Mouse (Mus musculus): ENCODE results near the gene Tm4sf20.

DNA sequence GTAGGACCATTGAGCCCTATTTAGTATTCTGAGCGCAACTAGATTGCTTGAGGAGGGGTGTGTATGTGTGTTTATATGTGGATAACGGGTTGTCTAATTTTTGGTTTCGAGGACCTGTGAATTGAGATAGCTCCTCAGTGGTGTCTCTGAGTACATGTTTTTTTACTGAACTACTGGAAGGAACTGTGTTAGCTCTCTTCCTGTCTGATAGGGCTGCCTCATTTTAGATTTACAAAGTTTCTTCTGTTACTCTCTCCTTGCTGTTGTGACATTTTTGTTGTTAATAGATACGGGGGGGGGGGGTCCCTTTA is 42.4 kb downstream of the Tm4sf20 start:
- no peak for TF ChIP-seq POLR2A (IDR thresholded peaks at IDR 0.05; ENCODE audit: insufficient read length, low read depth)
- TF ChIP-seq TCF12 (IDR thresholded peaks at IDR 0.05; ENCODE audit: insufficient read depth, poor library complexity, severe bottlenecking), result no peak
- no peak for TF ChIP-seq MAX (IDR thresholded peaks at IDR 0.05; ENCODE audit: low read depth)
- no peak for TF ChIP-seq E2F4 (IDR thresholded peaks at IDR 0.05; ENCODE audit: insufficient read depth)
- TF ChIP-seq USF1 (IDR thresholded peaks at IDR 0.05; ENCODE audit: low read depth), result no peak
- no peak for TF ChIP-seq MYOD1 (IDR thresholded peaks at IDR 0.05; ENCODE audit: control insufficient read depth in 1 of 3, insufficient read length in 2 of 3, low read depth in 2 of 3)
- TF ChIP-seq POLR2AphosphoS2 (IDR thresholded peaks at IDR 0.05; ENCODE audit: insufficient read length, low read depth), result no peak
- no peak for TF ChIP-seq MYOG (IDR thresholded peaks at IDR 0.05; ENCODE audit: control insufficient read depth in 1 of 3, insufficient read depth in 1 of 3, insufficient read length in 2 of 3, low read depth in 2 of 3)
